16 mouse cellular contexts compared by ENCODE assay signal in the genomic region with DNA sequence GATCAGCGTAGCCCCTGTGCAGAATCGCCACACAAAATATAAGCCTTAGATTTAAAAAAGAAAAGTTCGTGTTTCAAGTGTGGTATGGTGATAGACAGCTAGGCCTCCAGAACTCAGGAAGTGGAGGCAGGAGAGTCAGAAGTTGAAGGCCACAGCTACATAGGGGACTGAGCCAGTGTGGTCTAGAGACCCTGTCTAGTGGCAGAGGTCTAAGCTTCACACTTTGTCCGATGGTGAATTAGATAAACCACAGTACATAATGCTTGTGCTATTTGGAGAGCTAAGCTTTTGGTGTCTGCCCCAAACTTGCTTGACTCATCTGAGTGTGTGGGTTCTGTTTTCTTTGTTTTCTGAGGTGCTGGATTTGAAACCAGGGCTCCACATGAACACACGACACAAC. TPM values are rescaled to one million over a fixed set of nuclear protein-coding genes. Genes with fewer than 3 reads are reported as not detected.
A peak's percentile ranks its signal among the peaks of the same experiment; 100 is the strongest.
DNase-seq lines count a peak whose midpoint lies in the region; ATAC-seq and TF ChIP-seq lines count a peak whose summit lies in the region.
"Had no signal": no experiment of that assay in that cellular context is flagged by ENCODE, and none has a peak within 500 bp of the region (broad histone marks: within the 10 kb centered on the region; RNA-seq: fewer than 3 reads in every experiment).

No protein-coding gene starts in this region.

- H3K9ac ChIP-seq in midbrain, embryonic 11.5 days (ENCODE audit: low read length): no peak overlapping the region
- H3K9ac ChIP-seq in midbrain, postnatal 0 days (replicated peaks; ENCODE audit: low read length, poor library complexity, severe bottlenecking): no peak overlapping the region
- H3K9ac ChIP-seq: embryonic facial prominence, embryonic 12.5 days; forebrain, embryonic 13.5 days; forebrain, embryonic 15.5 days; forebrain, postnatal 0 days had no signal

- no peak overlapping the region for H3K4me2 ChIP-seq in midbrain, embryonic 11.5 days
- no peak overlapping the region for H3K4me2 ChIP-seq in midbrain, postnatal 0 days (ENCODE audit: low read depth, low read length, poor library complexity, severe bottlenecking)
- H3K4me2 ChIP-seq: embryonic facial prominence, embryonic 12.5 days; forebrain, embryonic 13.5 days; forebrain, embryonic 15.5 days had no signal

- no peak overlapping the region for H3K4me3 ChIP-seq in midbrain, embryonic 11.5 days (ENCODE audit: low read depth, low read length)
- H3K4me3 ChIP-seq in midbrain, postnatal 0 days (ENCODE audit: low read depth, low read length): no peak overlapping the region
- H3K4me3 ChIP-seq: embryonic facial prominence, embryonic 10.5 days; embryonic facial prominence, embryonic 12.5 days; forebrain, embryonic 13.5 days; forebrain, embryonic 15.5 days had no signal

- intact Hi-C loops in left cerebral cortex, postnatal 10 days (cut with DNase I): loop anchor here (2.0 kb wide), 1 partner anchor 102 kb away; no protein-coding TSS in a partner anchor

- ATAC-seq in midbrain, embryonic 11.5 days (ENCODE audit: low FRiP score): no peak
- no peak for ATAC-seq in midbrain, postnatal 0 days (ENCODE audit: low FRiP score)
- ATAC-seq: activated CD4-positive, CD25-positive, alpha-beta regulatory T cell, adult 4 months had no signal

- no peaks in the 10 kb centered on the region for H3K36me3 ChIP-seq in midbrain, embryonic 11.5 days (ENCODE audit: control insufficient read depth, insufficient read depth, low read length)
- H3K36me3 ChIP-seq in midbrain, postnatal 0 days (ENCODE audit: insufficient read depth, low read length): no peaks in the 10 kb centered on the region
- H3K36me3 ChIP-seq: embryonic facial prominence, embryonic 10.5 days; embryonic facial prominence, embryonic 12.5 days; forebrain, embryonic 15.5 days; G1E had no signal

- 85% methylated on average over 5 of the region's 5 CpGs for whole genome bisulfite sequencing in midbrain, embryonic 11.5 days
- 88% methylated on average over 5 of the region's 5 CpGs for WGBS in midbrain, postnatal 0 days

- H3K27ac ChIP-seq in midbrain, embryonic 11.5 days (ENCODE audit: low read depth, low read length): no peak overlapping the region
- H3K27ac ChIP-seq in midbrain, postnatal 0 days (ENCODE audit: low read depth, low read length): no peak overlapping the region
- H3K27ac ChIP-seq: embryonic facial prominence, embryonic 10.5 days; embryonic facial prominence, embryonic 12.5 days; forebrain, embryonic 13.5 days; forebrain, embryonic 15.5 days had no signal

- H3K27me3 ChIP-seq in midbrain, embryonic 11.5 days (ENCODE audit: control insufficient read depth, insufficient read depth, low read length): no peaks in the 10 kb centered on the region
- no peaks in the 10 kb centered on the region for H3K27me3 ChIP-seq in midbrain, postnatal 0 days (ENCODE audit: insufficient read depth, low read length)
- H3K27me3 ChIP-seq: CH12.LX; embryonic facial prominence, embryonic 12.5 days; forebrain, embryonic 13.5 days; forebrain, embryonic 15.5 days; Patski had no signal

- no peaks in the 10 kb centered on the region for H3K9me3 ChIP-seq in midbrain, embryonic 11.5 days (ENCODE audit: control insufficient read depth, low read length)
- no peaks in the 10 kb centered on the region for H3K9me3 ChIP-seq in midbrain, postnatal 0 days (ENCODE audit: low read length)
- H3K9me3 ChIP-seq: embryonic facial prominence, embryonic 10.5 days; embryonic facial prominence, embryonic 12.5 days; forebrain, embryonic 13.5 days; forebrain, embryonic 15.5 days; G1E had no signal

- no peak for TF ChIP-seq CTCF in midbrain, postnatal 0 days (IDR thresholded peaks at IDR 0.05)

- peak; percentile 51 for DNase-seq in midbrain, embryonic 11.5 days (ENCODE audit: low spot score, missing footprints)
- no peak for DNase-seq in midbrain, postnatal 0 days (ENCODE audit: low spot score)
- peak; percentile 54 for DNase-seq in 416B (ENCODE audit: low read depth)
- DNase-seq in natural killer cell, adult 2 months (ENCODE audit: low spot score in 2 of 2): peak; percentile 44 to 70
- no peak for DNase-seq in left cerebral cortex, postnatal 10 days (ENCODE audit: extremely low spot score in 1 of 2, low spot score in 2 of 2)
- DNase-seq: adrenal gland, adult 8-10 months had no signal

- no peaks in the 10 kb centered on the region for H3K4me1 ChIP-seq in midbrain, embryonic 11.5 days (ENCODE audit: control insufficient read depth, insufficient read depth, low read length)
- H3K4me1 ChIP-seq in midbrain, postnatal 0 days (ENCODE audit: insufficient read depth, low read length): no peaks in the 10 kb centered on the region

RNA-seq across cellular contexts. Expression of gene Cfap126, which starts 5.3 kb away (rescaled TPM):
- polyA plus RNA-seq in midbrain, embryonic 11.5 days (2014; fragmentation: Nextera tagmentation; extraction: Ambion mirVana): 1.7 and 2.4 TPM in 2 replicates
- total RNA-seq in midbrain, postnatal 0 days (2014; rRNA removed): 0.38 and 1.5 TPM in 2 replicates
- 6.0 and 8.1 TPM in 2 replicates for polyA plus RNA-seq in midbrain, postnatal 0 days (2015; fragmentation: Nextera tagmentation; extraction: Ambion mirVana)
- under 1 TPM; 0.34 to 0.69 TPM for total RNA-seq in left cerebral cortex, postnatal 10 days (2021)

RNA-seq across cellular contexts. Expression of gene Sdhc, which starts 31.4 kb away (rescaled TPM):
- 291 and 314 TPM in 2 replicates for polyA plus RNA-seq in midbrain, embryonic 11.5 days (2014; fragmentation: Nextera tagmentation; extraction: Ambion mirVana)
- 263 TPM in 2 replicates for total RNA-seq in midbrain, postnatal 0 days (2014; rRNA removed)
- 313 and 326 TPM in 2 replicates for polyA plus RNA-seq in midbrain, postnatal 0 days (2015; fragmentation: Nextera tagmentation; extraction: Ambion mirVana)
- 100 to 1,000 TPM; 200 to 210 TPM for total RNA-seq in left cerebral cortex, postnatal 10 days (2021)

RNA-seq across cellular contexts. Expression of gene Mpz, which starts 31.5 kb away (rescaled TPM):
- 0.12 TPM in 2 replicates for polyA plus RNA-seq in midbrain, embryonic 11.5 days (2014; fragmentation: Nextera tagmentation; extraction: Ambion mirVana)
- 0.49 and 0.90 TPM in 2 replicates for total RNA-seq in midbrain, postnatal 0 days (2014; rRNA removed)
- 0.63 and 0.67 TPM in 2 replicates for polyA plus RNA-seq in midbrain, postnatal 0 days (2015; fragmentation: Nextera tagmentation; extraction: Ambion mirVana)
- total RNA-seq in left cerebral cortex, postnatal 10 days (2021): not detected
- total RNA-seq: G1E had no signal
- polyA plus RNA-seq: activated CD4-positive, CD25-positive, alpha-beta regulatory T cell, adult 4 months; CD4-positive, CD25-positive, alpha-beta regulatory T cell, adult 4 months; G1E had no signal

RNA-seq across cellular contexts. Expression of gene Fcgr3, which starts 54.3 kb away (rescaled TPM):
- polyA plus RNA-seq in midbrain, embryonic 11.5 days (2014; fragmentation: Nextera tagmentation; extraction: Ambion mirVana): 8.5 and 8.6 TPM in 2 replicates
- total RNA-seq in midbrain, postnatal 0 days (2014; rRNA removed): 18.1 and 19.8 TPM in 2 replicates
- polyA plus RNA-seq in midbrain, postnatal 0 days (2015; fragmentation: Nextera tagmentation; extraction: Ambion mirVana): 12.8 and 14.2 TPM in 2 replicates
- total RNA-seq in left cerebral cortex, postnatal 10 days (2021): 10 to 100 TPM; 12.5 to 14.2 TPM
- polyA plus RNA-seq: CD4-positive, CD25-positive, alpha-beta regulatory T cell, adult 4 months had no signal

Comparison
In these comparisons a context has a peak if more than half of its experiments do, and no peak if none do; other contexts are left out.
1. DNase-seq: peak in midbrain, embryonic 11.5 days (single experiment), 416B (single experiment) and natural killer cell, adult 2 months (2 of 2); none in midbrain, postnatal 0 days (single experiment) and left cerebral cortex, postnatal 10 days (0 of 2).